Mouse (Mus musculus) liver, embryonic 14.5 days (tissue): ENCODE results near the gene Kcnj6.

Source experiments
- CTCF ChIP-seq: IDR thresholded peaks from 2 replicates; pipeline ENCODE4 v1.5.1; 2016; ENCODE audit warnings: antibody characterized with exemption, low read depth, control low read depth
- EP300 ChIP-seq: IDR thresholded peaks from 2 replicates; pipeline ENCODE4 v1.6.1; 2016; ENCODE audit warnings: antibody characterized with exemption, low read depth

DNA sequence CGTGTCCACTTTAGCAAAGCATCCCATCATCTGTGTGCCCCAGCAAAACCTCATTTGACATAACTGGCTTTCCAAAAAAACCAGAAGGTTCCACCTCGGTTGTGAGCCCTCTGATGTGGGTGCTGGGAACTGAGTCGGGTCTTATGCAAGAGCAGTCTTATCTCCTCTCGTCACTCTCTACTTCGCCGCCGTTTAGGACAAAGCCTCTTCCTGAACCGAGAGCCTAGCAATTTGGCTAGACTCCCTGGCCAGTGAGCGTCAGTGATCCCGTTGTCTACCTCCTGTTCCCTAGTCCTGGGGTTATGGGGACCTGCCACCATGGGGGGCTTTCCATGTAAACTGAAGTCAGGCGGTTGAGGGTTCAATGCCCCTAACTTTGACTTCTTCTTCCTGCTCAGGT is 280.4 kb downstream of the Kcnj6 start:
- no peak for TF ChIP-seq CTCF
- TF ChIP-seq EP300 = no peak
